8 mouse cellular contexts compared by ENCODE assay signal in genomic region chr9:43104873-43105663, GRCm38 (mm10). TPM values are rescaled to one million over a fixed set of nuclear protein-coding genes. Genes with fewer than 3 reads are reported as not detected.
DNase-seq lines count a peak whose midpoint lies in the region; ATAC-seq lines count a peak whose summit lies in the region.

No protein-coding gene starts in this region.

- H3K27ac ChIP-seq in neural tube, embryonic 11.5 days (ENCODE audit: low read depth, low read length): peak overlapping the region; percentile 85
- H3K27ac ChIP-seq in embryonic facial prominence, embryonic 12.5 days: peak overlapping the region; percentile 92
- peak overlapping the region; percentile 98 for H3K27ac ChIP-seq in heart, embryonic 15.5 days
- H3K27ac ChIP-seq in midbrain, embryonic 11.5 days (ENCODE audit: low read depth, low read length): peak overlapping the region; percentile 83

- H3K9ac ChIP-seq in neural tube, embryonic 11.5 days (ENCODE audit: low read length): peak overlapping the region; percentile 95
- peak overlapping the region; percentile 95 for H3K9ac ChIP-seq in embryonic facial prominence, embryonic 12.5 days
- peak overlapping the region; percentile 95 for H3K9ac ChIP-seq in heart, embryonic 15.5 days
- H3K9ac ChIP-seq in midbrain, embryonic 11.5 days (ENCODE audit: low read length): peak overlapping the region; percentile 93

- H3K4me3 ChIP-seq in neural tube, embryonic 11.5 days (ENCODE audit: low read depth, low read length): peak overlapping the region; percentile 93
- H3K4me3 ChIP-seq in embryonic facial prominence, embryonic 12.5 days: peak overlapping the region; percentile 87
- peak overlapping the region; percentile 87 for H3K4me3 ChIP-seq in heart, embryonic 15.5 days
- H3K4me3 ChIP-seq in midbrain, embryonic 11.5 days (ENCODE audit: low read depth, low read length): peak overlapping the region; percentile 90

- H3K36me3 ChIP-seq in neural tube, embryonic 11.5 days (ENCODE audit: control insufficient read depth, insufficient read depth, low read length): no peaks in the 10 kb centered on the region
- H3K36me3 ChIP-seq in embryonic facial prominence, embryonic 12.5 days: no peaks in the 10 kb centered on the region
- H3K36me3 ChIP-seq in heart, embryonic 15.5 days: no peaks in the 10 kb centered on the region
- H3K36me3 ChIP-seq in midbrain, embryonic 11.5 days (ENCODE audit: control insufficient read depth, insufficient read depth, low read length): no peaks in the 10 kb centered on the region

- H3K27me3 ChIP-seq in neural tube, embryonic 11.5 days (ENCODE audit: control insufficient read depth, insufficient read depth, low read length): no peaks in the 10 kb centered on the region
- H3K27me3 ChIP-seq in embryonic facial prominence, embryonic 12.5 days: no peaks in the 10 kb centered on the region
- H3K27me3 ChIP-seq in heart, embryonic 15.5 days: no peaks in the 10 kb centered on the region
- no peaks in the 10 kb centered on the region for H3K27me3 ChIP-seq in midbrain, embryonic 11.5 days (ENCODE audit: control insufficient read depth, insufficient read depth, low read length)

- peak; percentile 43 for DNase-seq in neural tube, embryonic 11.5 days (ENCODE audit: low spot score)
- DNase-seq in neural tube, embryonic 10.5 days (ENCODE audit: extremely low spot score, low spot score): no peak
- DNase-seq in adipocyte (ENCODE audit: low spot score): peak; percentile 61
- DNase-seq in kidney, postnatal 25 days: peak; percentile 68 to 81
- DNase-seq in midbrain, embryonic 11.5 days (ENCODE audit: low spot score, missing footprints): peak; percentile 94
- peak; percentile 70 for DNase-seq in testis, postnatal 10 days (ENCODE audit: low spot score)

- H3K4me2 ChIP-seq in neural tube, embryonic 11.5 days (ENCODE audit: low read depth): peak overlapping the region; percentile 72
- peak overlapping the region; percentile 80 for H3K4me2 ChIP-seq in embryonic facial prominence, embryonic 12.5 days (replicated peaks)
- peak overlapping the region; percentile 82 for H3K4me2 ChIP-seq in heart, embryonic 15.5 days
- peak overlapping the region; percentile 74 for H3K4me2 ChIP-seq in midbrain, embryonic 11.5 days

- H3K9me3 ChIP-seq in neural tube, embryonic 11.5 days (ENCODE audit: control insufficient read depth, low read length): no peaks in the 10 kb centered on the region
- no peaks in the 10 kb centered on the region for H3K9me3 ChIP-seq in embryonic facial prominence, embryonic 12.5 days
- H3K9me3 ChIP-seq in heart, embryonic 15.5 days (replicated peaks): no peaks in the 10 kb centered on the region
- H3K9me3 ChIP-seq in midbrain, embryonic 11.5 days (ENCODE audit: control insufficient read depth, low read length): no peaks in the 10 kb centered on the region

- WGBS in neural tube, embryonic 11.5 days: under 1% methylated on average over 40 of the region's 40 CpGs
- under 1% methylated on average over 38 of the region's 40 CpGs for WGBS in embryonic facial prominence, embryonic 12.5 days
- 0% methylated on average over 39 of the region's 40 CpGs for WGBS in heart, embryonic 15.5 days
- under 1% methylated on average over 40 of the region's 40 CpGs for WGBS in midbrain, embryonic 11.5 days

- peaks cover 18% of the 10 kb centered on the region; the same call in 1 of the 2 replicates for H3K4me1 ChIP-seq in neural tube, embryonic 11.5 days (ENCODE audit: control insufficient read depth, insufficient read depth, low read length)
- H3K4me1 ChIP-seq in embryonic facial prominence, embryonic 12.5 days: peaks cover 21% of the 10 kb centered on the region
- H3K4me1 ChIP-seq in heart, embryonic 15.5 days (replicated peaks): peaks cover 33% of the 10 kb centered on the region
- peaks cover 21% of the 10 kb centered on the region for H3K4me1 ChIP-seq in midbrain, embryonic 11.5 days (ENCODE audit: control insufficient read depth, insufficient read depth, low read length)

- no peak for ATAC-seq in neural tube, embryonic 11.5 days (ENCODE audit: insufficient read depth, low FRiP score, low TSS enrichment)
- ATAC-seq in embryonic facial prominence, embryonic 12.5 days (ENCODE audit: insufficient number of reproducible peaks, insufficient read depth, low FRiP score, low TSS enrichment): no peak
- no peak for ATAC-seq in heart, embryonic 15.5 days (replicated peaks; ENCODE audit: insufficient number of reproducible peaks, insufficient read depth, low FRiP score, low read depth)
- 0 out of 2 replicates have a peak, but pooled peaks have one; percentile 10 for ATAC-seq in midbrain, embryonic 11.5 days (ENCODE audit: low FRiP score)

RNA-seq across cellular contexts. Expression of gene Arhgef12, which starts 2.0 kb away (rescaled TPM):
- polyA plus RNA-seq in neural tube, embryonic 11.5 days (2014; fragmentation: Nextera tagmentation; extraction: Ambion mirVana): 10.3 and 12.3 TPM in 2 replicates
- polyA plus RNA-seq in embryonic facial prominence, embryonic 12.5 days (2016; fragmentation: Nextera tagmentation; extraction: Ambion mirVana): 17.0 and 19.7 TPM in 2 replicates
- polyA plus RNA-seq in heart, embryonic 15.5 days (2015; fragmentation: Nextera tagmentation; extraction: Ambion mirVana): 11.0 and 11.3 TPM in 2 replicates
- 9.2 and 10.0 TPM in 2 replicates for polyA plus RNA-seq in midbrain, embryonic 11.5 days (2014; fragmentation: Nextera tagmentation; extraction: Ambion mirVana)

RNA-seq across cellular contexts. Expression of gene Tmem136, which starts 11.3 kb away (rescaled TPM):
- polyA plus RNA-seq in neural tube, embryonic 11.5 days (2014; fragmentation: Nextera tagmentation; extraction: Ambion mirVana): 16.2 and 17.8 TPM in 2 replicates
- polyA plus RNA-seq in embryonic facial prominence, embryonic 12.5 days (2016; fragmentation: Nextera tagmentation; extraction: Ambion mirVana): 10.0 and 11.2 TPM in 2 replicates
- polyA plus RNA-seq in heart, embryonic 15.5 days (2015; fragmentation: Nextera tagmentation; extraction: Ambion mirVana): 10.2 and 11.8 TPM in 2 replicates
- polyA plus RNA-seq in midbrain, embryonic 11.5 days (2014; fragmentation: Nextera tagmentation; extraction: Ambion mirVana): 13.9 and 17.5 TPM in 2 replicates
